Mouse (Mus musculus): Measurements from ENCODE around the gene Oma1. TPM values are rescaled to one million over a fixed set of nuclear protein-coding genes. Genes with fewer than 3 reads are reported as not detected.

Gene Oma1
- polyA plus RNA-seq (2014; fragmentation: Nextera tagmentation; extraction: Ambion mirVana), result 12.1 and 14.7 TPM in 2 replicates

DNA sequence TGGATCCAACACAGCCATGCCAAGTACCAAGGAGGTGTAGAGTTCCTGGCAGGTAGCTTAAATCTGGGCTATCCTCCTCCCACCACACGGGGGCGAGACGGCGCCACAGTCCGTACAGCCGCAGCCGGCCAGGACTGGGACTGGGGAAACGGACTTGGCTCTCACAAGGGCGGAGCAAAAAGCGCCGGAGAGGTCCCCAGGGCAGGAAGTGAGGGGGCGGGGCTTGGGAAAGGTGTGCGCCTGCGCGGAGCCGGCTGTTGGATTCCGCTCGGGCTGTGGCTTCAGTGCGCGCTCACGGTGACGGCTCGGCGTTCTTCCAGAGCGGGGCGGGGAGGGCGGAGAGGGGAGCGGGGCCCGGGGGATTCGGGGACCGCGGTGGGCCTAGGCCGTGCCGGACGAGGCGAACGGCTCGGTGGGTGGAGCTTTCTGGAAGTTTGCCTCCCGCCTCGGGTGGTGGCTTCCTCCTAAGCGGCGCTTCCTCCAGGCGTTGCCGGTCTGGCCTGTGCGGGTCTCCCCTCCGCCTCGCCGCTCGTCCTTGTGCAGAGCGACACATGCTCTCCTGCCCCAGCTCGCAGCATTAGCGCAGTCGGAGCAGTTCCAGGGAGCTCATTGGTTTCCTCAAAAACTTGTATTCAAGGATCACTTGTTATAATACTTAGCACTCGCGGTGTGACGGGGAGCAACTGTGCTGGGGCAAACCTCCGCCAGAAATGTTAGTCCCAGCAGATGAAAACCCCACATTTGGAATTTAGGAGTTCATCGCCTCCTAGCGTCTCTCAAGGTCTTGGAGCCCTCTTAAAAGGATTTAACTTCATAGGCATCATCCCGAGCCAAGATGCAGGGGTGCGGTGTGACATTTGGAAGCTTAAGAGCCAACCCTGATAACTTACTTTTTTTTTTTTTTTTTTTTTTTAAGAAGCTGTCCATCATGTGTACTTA is at the start of gene Oma1:
TSS of gene Oma1 (plus strand) at position 226 of the 939 bp plus-strand sequence.
- H3K4me2 ChIP-seq (ENCODE audit: low read length), result peak within 1 kb of the TSS; percentile 64
- H3K27ac ChIP-seq (ENCODE audit: low read depth, low read length), result peak within 1 kb of the TSS; percentile 96
- under 1% methylated on average over 60 of the region's 61 CpGs for WGBS
- H3K9ac ChIP-seq (ENCODE audit: low read length), result peak within 1 kb of the TSS; percentile 74
- DNase-seq (ENCODE audit: low spot score) (peak; percentile 98), ATAC-seq (peak; percentile 98)
- H3K9me3 ChIP-seq (replicated peaks; ENCODE audit: control insufficient read depth, low read length), result no peaks in the 10 kb centered on the region
- no peaks in the 10 kb centered on the region for H3K27me3 ChIP-seq (replicated peaks; ENCODE audit: control insufficient read depth, insufficient read depth, low read length)
- H3K36me3 ChIP-seq (ENCODE audit: control insufficient read depth, insufficient read depth, low read length), result no peaks in the 10 kb centered on the region
- peak within 1 kb of the TSS; percentile 58 for H3K4me3 ChIP-seq (ENCODE audit: low read depth, low read length)
- H3K4me1 ChIP-seq (ENCODE audit: control insufficient read depth, insufficient read depth, low read length), result peaks cover 10% of the 10 kb centered on the region; the same call in 1 of the 2 replicates

- 44% methylated on average over 8 of the region's 8 CpGs for WGBS
- no peaks in the 10 kb centered on the region for H3K4me1 ChIP-seq (ENCODE audit: control insufficient read depth, insufficient read depth, low read length)
- H3K4me3 ChIP-seq (ENCODE audit: low read depth, low read length), result no peak overlapping the region
- ATAC-seq (no peak), DNase-seq (ENCODE audit: low spot score) (peak; percentile 6)
- no peak overlapping the region for H3K4me2 ChIP-seq (ENCODE audit: low read length)
- no peak overlapping the region for H3K27ac ChIP-seq (ENCODE audit: low read depth, low read length)
- no peak overlapping the region for H3K9ac ChIP-seq (ENCODE audit: low read length)
- H3K27me3 ChIP-seq (replicated peaks; ENCODE audit: control insufficient read depth, insufficient read depth, low read length), result no peaks in the 10 kb centered on the region
- no peaks in the 10 kb centered on the region for H3K36me3 ChIP-seq (ENCODE audit: control insufficient read depth, insufficient read depth, low read length)
- no peaks in the 10 kb centered on the region for H3K9me3 ChIP-seq (replicated peaks; ENCODE audit: control insufficient read depth, low read length)
Observed at GRCm38 (mm10) chr4:103263812-103264396, 49.7 kb upstream of the Oma1 start.

- Histone ChIP-seq H3K36me3 (ENCODE audit: control insufficient read depth, insufficient read depth, low read length) (no peaks in the 10 kb centered on the region), H3K9me3 (replicated peaks; ENCODE audit: control insufficient read depth, low read length) (no peaks in the 10 kb centered on the region), H3K4me2 (ENCODE audit: low read length) (no peak overlapping the region), H3K4me1 (ENCODE audit: control insufficient read depth, insufficient read depth, low read length) (no peaks in the 10 kb centered on the region), H3K27me3 (replicated peaks; ENCODE audit: control insufficient read depth, insufficient read depth, low read length) (no peaks in the 10 kb centered on the region), H3K27ac (ENCODE audit: low read depth, low read length) (no peak overlapping the region), H3K9ac (ENCODE audit: low read length) (no peak overlapping the region), H3K4me3 (ENCODE audit: low read depth, low read length) (no peak overlapping the region)
- no peak for ATAC-seq
- 71% methylated on average over 2 of the region's 2 CpGs for WGBS
- no peak for DNase-seq (ENCODE audit: low spot score)
Observed at GRCm38 (mm10) chr4:103265166-103265565, 48.4 kb upstream of the Oma1 start.

DNA sequence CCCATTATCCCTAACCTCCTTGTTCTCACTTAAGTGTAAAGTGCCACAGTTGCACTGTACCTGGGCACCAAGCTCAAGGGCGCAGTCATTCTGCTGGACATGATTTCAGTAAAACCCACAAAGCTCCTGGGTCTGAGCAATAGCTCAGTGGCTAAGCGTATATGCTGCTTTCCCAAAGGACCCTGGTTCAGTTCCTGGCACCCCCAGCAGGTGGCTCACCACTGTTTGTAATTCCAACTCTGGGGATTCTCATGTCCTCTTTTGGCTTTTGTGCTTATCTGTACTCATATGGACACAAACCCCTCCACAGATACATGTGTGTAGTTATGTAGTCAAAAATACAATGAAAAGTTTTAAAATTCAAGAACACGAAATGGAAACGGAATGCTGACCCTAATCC is 44.3 kb upstream of the Oma1 start:
- Histone ChIP-seq H3K4me3 (ENCODE audit: low read depth, low read length) (no peak overlapping the region), H3K9me3 (replicated peaks; ENCODE audit: control insufficient read depth, low read length) (no peaks in the 10 kb centered on the region), H3K27me3 (replicated peaks; ENCODE audit: control insufficient read depth, insufficient read depth, low read length) (no peaks in the 10 kb centered on the region), H3K36me3 (ENCODE audit: control insufficient read depth, insufficient read depth, low read length) (no peaks in the 10 kb centered on the region), H3K9ac (ENCODE audit: low read length) (no peak overlapping the region), H3K4me1 (ENCODE audit: control insufficient read depth, insufficient read depth, low read length) (no peaks in the 10 kb centered on the region), H3K27ac (ENCODE audit: low read depth, low read length) (no peak overlapping the region), H3K4me2 (ENCODE audit: low read length) (no peak overlapping the region)
- DNase-seq (ENCODE audit: low spot score) (no peak), ATAC-seq (no peak)
- 86% methylated on average over 4 of the region's 4 CpGs for WGBS

- no peaks in the 10 kb centered on the region for H3K9me3 ChIP-seq (replicated peaks; ENCODE audit: control insufficient read depth, low read length)
- H3K36me3 ChIP-seq (ENCODE audit: control insufficient read depth, insufficient read depth, low read length), result no peaks in the 10 kb centered on the region
- no peak overlapping the region for H3K4me3 ChIP-seq (ENCODE audit: low read depth, low read length)
- no peak overlapping the region for H3K27ac ChIP-seq (ENCODE audit: low read depth, low read length)
- no peaks in the 10 kb centered on the region for H3K4me1 ChIP-seq (ENCODE audit: control insufficient read depth, insufficient read depth, low read length)
- no peak overlapping the region for H3K9ac ChIP-seq (ENCODE audit: low read length)
- no peak overlapping the region for H3K4me2 ChIP-seq (ENCODE audit: low read length)
- H3K27me3 ChIP-seq (replicated peaks; ENCODE audit: control insufficient read depth, insufficient read depth, low read length), result no peaks in the 10 kb centered on the region
- no peak for ATAC-seq
- DNase-seq (ENCODE audit: low spot score), result no peak
- WGBS, result 83% methylated on average over 7 of the region's 8 CpGs
Observed at GRCm38 (mm10) chr4:103273021-103273420, 40.6 kb upstream of the Oma1 start.

GRCm38 (mm10) chr4:103288342-103288741 is 25.3 kb upstream of the Oma1 start:
- no peak for ATAC-seq
- no peak overlapping the region for H3K4me2 ChIP-seq (ENCODE audit: low read length)
- no peak overlapping the region for H3K9ac ChIP-seq (ENCODE audit: low read length)
- H3K36me3 ChIP-seq (ENCODE audit: control insufficient read depth, insufficient read depth, low read length), result no peaks in the 10 kb centered on the region
- no peaks in the 10 kb centered on the region for H3K4me1 ChIP-seq (ENCODE audit: control insufficient read depth, insufficient read depth, low read length)
- WGBS, result 82% methylated on average over 7 of the region's 7 CpGs
- H3K27ac ChIP-seq (ENCODE audit: low read depth, low read length), result no peak overlapping the region
- no peak overlapping the region for H3K4me3 ChIP-seq (ENCODE audit: low read depth, low read length)
- DNase-seq (ENCODE audit: low spot score), result no peak
- no peaks in the 10 kb centered on the region for H3K27me3 ChIP-seq (replicated peaks; ENCODE audit: control insufficient read depth, insufficient read depth, low read length)
- no peaks in the 10 kb centered on the region for H3K9me3 ChIP-seq (replicated peaks; ENCODE audit: control insufficient read depth, low read length)

GRCm38 (mm10) chr4:103290763-103291162 is 22.8 kb upstream of the Oma1 start, which contains the start of gene 4921539E11Rik:
4921539E11Rik (minus strand) TSS chr4:103290863.
- no peak for ATAC-seq

GRCm38 (mm10) chr4:103299342-103299741 is 14.3 kb upstream of the Oma1 start:
- Histone ChIP-seq H3K4me3 (ENCODE audit: low read depth, low read length) (no peak overlapping the region), H3K9ac (ENCODE audit: low read length) (no peak overlapping the region), H3K27ac (ENCODE audit: low read depth, low read length) (no peak overlapping the region), H3K27me3 (replicated peaks; ENCODE audit: control insufficient read depth, insufficient read depth, low read length) (no peaks in the 10 kb centered on the region), H3K9me3 (replicated peaks; ENCODE audit: control insufficient read depth, low read length) (no peaks in the 10 kb centered on the region), H3K4me1 (ENCODE audit: control insufficient read depth, insufficient read depth, low read length) (no peaks in the 10 kb centered on the region), H3K36me3 (ENCODE audit: control insufficient read depth, insufficient read depth, low read length) (no peaks in the 10 kb centered on the region), H3K4me2 (ENCODE audit: low read length) (no peak overlapping the region)
- DNase-seq (ENCODE audit: low spot score), result peak; percentile 21
- ATAC-seq, result no peak
- 72% methylated on average over 10 of the region's 10 CpGs for whole genome bisulfite sequencing

More at GRCm38 (mm10) chr4:103290763-103291162, 22.8 kb upstream of the Oma1 start, which contains the start of gene 4921539E11Rik:
- H3K36me3 ChIP-seq (ENCODE audit: control insufficient read depth, insufficient read depth, low read length), result no peaks in the 10 kb centered on the region
- no peak within 1 kb of the TSS for H3K9ac ChIP-seq (ENCODE audit: low read length)
- no peak for DNase-seq (ENCODE audit: low spot score)
- no peak within 1 kb of the TSS for H3K4me2 ChIP-seq (ENCODE audit: low read length)
- no peaks in the 10 kb centered on the region for H3K4me1 ChIP-seq (ENCODE audit: control insufficient read depth, insufficient read depth, low read length)
- H3K27ac ChIP-seq (ENCODE audit: low read depth, low read length), result no peak within 1 kb of the TSS
- H3K27me3 ChIP-seq (replicated peaks; ENCODE audit: control insufficient read depth, insufficient read depth, low read length), result no peaks in the 10 kb centered on the region
- H3K9me3 ChIP-seq (replicated peaks; ENCODE audit: control insufficient read depth, low read length), result no peaks in the 10 kb centered on the region
- WGBS, result 70% methylated on average over 2 of the region's 2 CpGs
- no peak within 1 kb of the TSS for H3K4me3 ChIP-seq (ENCODE audit: low read depth, low read length)

DNA sequence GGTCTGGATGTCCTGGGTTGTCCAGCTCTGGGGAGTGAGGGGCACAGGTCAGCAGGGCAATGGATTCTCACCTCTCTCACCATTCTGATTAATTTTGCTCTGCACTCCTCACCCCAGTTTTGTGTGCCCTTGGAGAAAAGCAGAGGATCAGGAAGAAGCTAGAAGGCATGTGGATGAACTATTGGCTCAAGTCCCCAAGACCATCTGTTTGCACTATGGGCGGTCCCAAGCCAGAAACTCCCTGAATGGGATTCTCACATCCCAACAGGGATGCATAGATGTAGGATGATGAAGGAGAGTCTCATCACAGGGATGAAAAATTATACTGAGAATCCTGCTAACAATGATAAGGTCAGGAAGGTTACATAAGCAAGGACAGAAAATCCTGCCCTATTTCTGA is 9.8 kb upstream of the Oma1 start:
- Histone ChIP-seq H3K4me2 (ENCODE audit: low read length) (no peak overlapping the region), H3K4me1 (ENCODE audit: control insufficient read depth, insufficient read depth, low read length) (no peaks in the 10 kb centered on the region), H3K4me3 (ENCODE audit: low read depth, low read length) (no peak overlapping the region), H3K27me3 (replicated peaks; ENCODE audit: control insufficient read depth, insufficient read depth, low read length) (no peaks in the 10 kb centered on the region), H3K36me3 (ENCODE audit: control insufficient read depth, insufficient read depth, low read length) (no peaks in the 10 kb centered on the region), H3K9ac (ENCODE audit: low read length) (no peak overlapping the region), H3K9me3 (replicated peaks; ENCODE audit: control insufficient read depth, low read length) (no peaks in the 10 kb centered on the region), H3K27ac (ENCODE audit: low read depth, low read length) (no peak overlapping the region)
- ATAC-seq, result no peak
- 90% methylated on average over 1 of the region's 1 CpGs for whole genome bisulfite sequencing
- DNase-seq (ENCODE audit: low spot score), result no peak
